Mouse (Mus musculus) myocyte (in vitro differentiated cells): Measurements from ENCODE around the gene Syn3. TPM values are rescaled to one million over a fixed set of nuclear protein-coding genes. Genes with fewer than 3 reads are reported as not detected.

Experiments used
- H3K27me3 ChIP-seq: one replicate; pipeline ENCODE4 v1.6.1; 2011; ENCODE audit not compliant: control insufficient read depth, insufficient read depth, insufficient read length
- H3K36me3 ChIP-seq: one replicate; pipeline ENCODE4 v1.6.1; 2011; ENCODE audit not compliant: control insufficient read depth, insufficient read depth
- H3K4me2 ChIP-seq: one replicate; pipeline ENCODE4 v1.6.1; 2011; ENCODE audit warnings: low read depth, control low read depth
- H3K4me3 ChIP-seq: one replicate; pipeline ENCODE4 v1.5.1; 2011; ENCODE audit warnings: mild to moderate bottlenecking, control low read depth, moderate library complexity
- H3K79me2 ChIP-seq: one replicate; pipeline ENCODE4 v1.6.1; 2011; ENCODE audit not compliant: control insufficient read depth, insufficient read depth
- H3ac ChIP-seq: one replicate; pipeline ENCODE4 v1.6.1; 2011; ENCODE audit not compliant: control insufficient read depth, insufficient read length
- CEBPB ChIP-seq: IDR thresholded peaks from 2 replicates; pipeline ENCODE4 v1.6.1; 2011; ENCODE audit warnings: mild to moderate bottlenecking, moderate library complexity; ENCODE audit not compliant: poor library complexity, insufficient read depth, severe bottlenecking
- E2F4 ChIP-seq: IDR thresholded peaks from one replicate; pipeline ENCODE4 v1.6.1; 2011; ENCODE audit warnings: mild to moderate bottlenecking, control low read depth, moderate library complexity; ENCODE audit not compliant: insufficient read depth
- MAX ChIP-seq: IDR thresholded peaks from one replicate; pipeline ENCODE4 v1.6.1; 2011; ENCODE audit warnings: low read depth, mild to moderate bottlenecking, control low read depth
- MYOD1 ChIP-seq, 3 experiments: IDR thresholded peaks; one replicate each; pipeline ENCODE4 v1.6.1; 2011; ENCODE audit warnings: control low read depth in 2 of 3, low read depth in 2 of 3, mild to moderate bottlenecking in 2 of 3, moderate library complexity in 1 of 3; ENCODE audit not compliant: insufficient read length in 2 of 3, control insufficient read depth in 1 of 3
- MYOG ChIP-seq, 3 experiments: IDR thresholded peaks; one replicate each; pipeline ENCODE4 v1.6.1; 2011; ENCODE audit warnings: control low read depth in 2 of 3, low read depth in 2 of 3, mild to moderate bottlenecking in 2 of 3; ENCODE audit not compliant: insufficient read length in 2 of 3, control insufficient read depth in 1 of 3, insufficient read depth in 1 of 3
- POLR2A ChIP-seq: IDR thresholded peaks from one replicate; pipeline ENCODE4 v1.6.1; 2011; ENCODE audit warnings: low read depth, mild to moderate bottlenecking, control low read depth, moderate library complexity; ENCODE audit not compliant: insufficient read length
- POLR2AphosphoS2 ChIP-seq: IDR thresholded peaks from one replicate; pipeline ENCODE4 v1.6.1; 2011; ENCODE audit warnings: low read depth, control low read depth; ENCODE audit not compliant: insufficient read length
- REST ChIP-seq: IDR thresholded peaks from one replicate; pipeline ENCODE4 v1.6.1; 2011; ENCODE audit warnings: mild to moderate bottlenecking, control low read depth, moderate library complexity; ENCODE audit not compliant: insufficient read depth, insufficient read length
- SRF ChIP-seq: IDR thresholded peaks from one replicate; pipeline ENCODE4 v1.6.1; 2011; ENCODE audit warnings: low read depth; ENCODE audit not compliant: control insufficient read depth, insufficient read length
- TCF12 ChIP-seq: IDR thresholded peaks from one replicate; pipeline ENCODE4 v1.6.1; 2011; ENCODE audit warnings: mild to moderate bottlenecking, control low read depth; ENCODE audit not compliant: poor library complexity, insufficient read depth, severe bottlenecking
- TCF3 ChIP-seq: IDR thresholded peaks from one replicate; pipeline ENCODE4 v1.6.1; 2011; ENCODE audit warnings: low read depth, control low read depth; ENCODE audit not compliant: insufficient read length
- USF1 ChIP-seq: IDR thresholded peaks from one replicate; pipeline ENCODE4 v1.6.1; 2011; ENCODE audit warnings: low read depth, mild to moderate bottlenecking, control low read depth, moderate library complexity
- polyA plus RNA-seq: library from polyadenylated mRNA; unstranded; fragments of >200 nt; fragmentation: generic; extraction: Trizol; gene quantifications from one replicate; pipeline ENCODE4 v1.2.1, GENCODE M21; 2012; ENCODE audit warnings: missing spikeins

Syn3 gene
- polyA plus RNA-seq, 1 experiment: 0.08 TPM

- Histone ChIP-seq H3K36me3 (no peaks in the 10 kb centered on the region), H3K4me3 (no peak overlapping the region), H3ac (no peak overlapping the region), H3K79me2 (no peaks in the 10 kb centered on the region), H3K27me3 (no peaks in the 10 kb centered on the region), H3K4me2 (no peak overlapping the region)
- TF ChIP-seq TCF3 (no peak), E2F4 (no peak), USF1 (no peak), MYOG (IDR thresholded peaks at IDR 0.05; ENCODE audit: control insufficient read depth in 1 of 3, insufficient read depth in 1 of 3, insufficient read length in 2 of 3, low read depth in 2 of 3) (no peak), POLR2A (no peak), REST (no peak), CEBPB (no peak), TCF12 (no peak), SRF (no peak), MAX (no peak), MYOD1 (IDR thresholded peaks at IDR 0.05; ENCODE audit: control insufficient read depth in 1 of 3, insufficient read length in 2 of 3, low read depth in 2 of 3) (no peak), POLR2AphosphoS2 (no peak)
These were observed 340.3 kb downstream of the Syn3 start for GRCm38 (mm10) chr10:86158198-86158899.

GRCm38 (mm10) chr10:86155344-86155743 is 343.4 kb downstream of the Syn3 start:
- Histone ChIP-seq H3ac (no peak overlapping the region), H3K4me3 (no peak overlapping the region), H3K27me3 (no peaks in the 10 kb centered on the region), H3K79me2 (no peaks in the 10 kb centered on the region), H3K4me2 (no peak overlapping the region), H3K36me3 (no peaks in the 10 kb centered on the region)
- TF ChIP-seq E2F4: no peak
- TF ChIP-seq TCF3: no peak
- TF ChIP-seq TCF12: no peak
- no peak for TF ChIP-seq USF1
- no peak for TF ChIP-seq CEBPB
- no peak for TF ChIP-seq MAX
- no peak for TF ChIP-seq SRF
- no peak for TF ChIP-seq MYOD1 (IDR thresholded peaks at IDR 0.05; ENCODE audit: control insufficient read depth in 1 of 3, insufficient read length in 2 of 3, low read depth in 2 of 3)
- no peak for TF ChIP-seq POLR2AphosphoS2
- no peak for TF ChIP-seq MYOG (IDR thresholded peaks at IDR 0.05; ENCODE audit: control insufficient read depth in 1 of 3, insufficient read depth in 1 of 3, insufficient read length in 2 of 3, low read depth in 2 of 3)
- no peak for TF ChIP-seq REST
- no peak for TF ChIP-seq POLR2A

- Histone ChIP-seq H3K4me3 (no peak overlapping the region), H3ac (no peak overlapping the region), H3K27me3 (no peaks in the 10 kb centered on the region), H3K79me2 (no peaks in the 10 kb centered on the region), H3K36me3 (no peaks in the 10 kb centered on the region), H3K4me2 (no peak overlapping the region)
- TF ChIP-seq POLR2AphosphoS2: no peak
- no peak for TF ChIP-seq MYOD1 (IDR thresholded peaks at IDR 0.05; ENCODE audit: control insufficient read depth in 1 of 3, insufficient read length in 2 of 3, low read depth in 2 of 3)
- no peak for TF ChIP-seq SRF
- no peak for TF ChIP-seq MYOG (IDR thresholded peaks at IDR 0.05; ENCODE audit: control insufficient read depth in 1 of 3, insufficient read depth in 1 of 3, insufficient read length in 2 of 3, low read depth in 2 of 3)
- no peak for TF ChIP-seq REST
- TF ChIP-seq MAX: no peak
- TF ChIP-seq TCF3: no peak
- TF ChIP-seq POLR2A: no peak
- TF ChIP-seq TCF12: no peak
- TF ChIP-seq USF1: no peak
- no peak for TF ChIP-seq E2F4
- no peak for TF ChIP-seq CEBPB
These were observed 345.5 kb downstream of the Syn3 start for GRCm38 (mm10) chr10:86153221-86153620.

- TF ChIP-seq USF1: no peak
- TF ChIP-seq E2F4: no peak
- no peak for TF ChIP-seq CEBPB
- H3K27me3 ChIP-seq: no peaks in the 10 kb centered on the region
- no peaks in the 10 kb centered on the region for H3K79me2 ChIP-seq
- no peaks in the 10 kb centered on the region for H3K36me3 ChIP-seq
- H3ac ChIP-seq: no peak overlapping the region
- H3K4me2 ChIP-seq: no peak overlapping the region
- H3K4me3 ChIP-seq: no peak overlapping the region
These were observed 347.3 kb downstream of the Syn3 start for GRCm38 (mm10) chr10:86151357-86151756.

- TF ChIP-seq POLR2A: no peak
- H3K4me2 ChIP-seq: no peak overlapping the region
- no peaks in the 10 kb centered on the region for H3K79me2 ChIP-seq
- H3K4me3 ChIP-seq: no peak overlapping the region
- no peaks in the 10 kb centered on the region for H3K27me3 ChIP-seq
- no peak overlapping the region for H3ac ChIP-seq
- H3K36me3 ChIP-seq: no peaks in the 10 kb centered on the region
These were observed 348.6 kb downstream of the Syn3 start for GRCm38 (mm10) chr10:86150076-86150475.
